Mouse (Mus musculus) monocyte, adult 2 months (primary cell): Measurements from ENCODE around the gene Cass4.

Experiments
- DNase-seq, 2 experiments: peaks; one replicate each; pipeline ENCODE4 v3.0.0; 2022; ENCODE audit warnings: low spot score in 2 of 2, low read depth in 1 of 2

Cass4 gene

GRCm38 (mm10) chr2:172481654-172482385 lies 88.2 kb downstream of the Cass4 start:
- no peak for DNase-seq
